20 mouse cellular contexts compared by ENCODE assay signal in the genomic region with DNA sequence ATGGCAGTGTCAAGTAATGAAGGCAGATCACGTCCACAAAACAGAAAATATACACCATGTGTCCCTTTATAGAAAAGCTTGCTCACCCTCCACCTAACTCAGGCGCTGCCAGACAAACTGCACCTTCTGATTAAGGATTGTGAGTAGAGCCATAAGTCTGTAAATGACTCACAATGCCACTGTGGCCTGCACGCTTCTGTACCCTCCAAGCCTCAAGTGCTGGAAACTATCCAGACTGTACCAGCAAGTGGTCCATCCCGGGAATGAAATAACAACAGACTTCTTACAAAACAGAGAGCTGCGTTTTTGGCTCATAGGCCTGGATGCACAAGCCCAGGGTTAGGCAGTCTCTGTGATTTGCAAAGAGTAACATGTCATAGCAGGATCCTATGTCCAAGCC.
"Had no signal": no experiment of that assay in that cellular context is flagged by ENCODE, and none has a peak within 500 bp of the region (broad histone marks: within the 10 kb centered on the region; RNA-seq: fewer than 3 reads in every experiment).

No protein-coding gene starts in this region.

- H3K27me3 ChIP-seq: lung, embryonic 15.5 days; midbrain, embryonic 12.5 days; neural tube, embryonic 13.5 days; neural tube, embryonic 15.5 days had no signal

- H3K9me3 ChIP-seq: lung, embryonic 15.5 days; midbrain, embryonic 10.5 days; midbrain, embryonic 12.5 days; neural tube, embryonic 13.5 days; neural tube, embryonic 15.5 days had no signal

- H3K4me1 ChIP-seq: lung, embryonic 15.5 days; midbrain, embryonic 12.5 days had no signal

- H3K4me3 ChIP-seq: lung, embryonic 15.5 days; midbrain, embryonic 10.5 days; midbrain, embryonic 12.5 days; myocyte; neural tube, embryonic 13.5 days; neural tube, embryonic 15.5 days had no signal

- ATAC-seq: liver, postnatal 0 days; lung, postnatal 0 days; midbrain, embryonic 16.5 days had no signal

- DNase-seq: liver, postnatal 0 days; lung, adult 2 months; lung, postnatal 4 days; midbrain, embryonic 14.5 days; retina, postnatal 1 day; right cerebral cortex, adult 18-20 months; right cerebral cortex, postnatal 25 days; right cerebral cortex, postnatal 4 days; spleen, adult 18-20 months; thymus, adult 18-20 months; thymus, postnatal 14 days; thymus, postnatal 36 days had no signal

- H3K4me2 ChIP-seq: lung, embryonic 15.5 days; midbrain, embryonic 12.5 days; neural tube, embryonic 13.5 days; neural tube, embryonic 15.5 days had no signal

- H3K27ac ChIP-seq: lung, embryonic 15.5 days; midbrain, embryonic 10.5 days; midbrain, embryonic 12.5 days; neural tube, embryonic 13.5 days; neural tube, embryonic 15.5 days had no signal

- H3K9ac ChIP-seq: liver, postnatal 0 days; lung, embryonic 15.5 days; midbrain, embryonic 12.5 days; neural tube, embryonic 13.5 days; neural tube, embryonic 15.5 days had no signal
